Mouse (Mus musculus) layer of hippocampus, postnatal 25 days (tissue): ENCODE results near the gene Sytl3. TPM values are rescaled to one million over a fixed set of nuclear protein-coding genes. Genes with fewer than 3 reads are reported as not detected.
"Not testable (repeated sequence)": the region's sequence is repeated elsewhere in the genome, so short reads cannot be mapped to it uniquely, and the experiment has no call there.

Source experiments
- DNase-seq, 2 experiments: peaks; one replicate each; pipeline ENCODE4 v3.0.0; 2022; ENCODE audit warnings: mixed read lengths in 2 of 2, low spot score in 1 of 2; ENCODE audit errors: extremely low spot score in 1 of 2
- total RNA-seq, 2 experiments: library from RNA; stranded (reverse); gene quantifications; 2 replicates each; pipeline ENCODE4 v1.2.3; 2021

Sytl3 gene
- total RNA-seq, 2 experiments from 2014 or later = 0.22 TPM; not detected in 1

GRCm38 (mm10) chr17:6686299-6686971 is 27.5 kb downstream of the Sytl3 start:
- DNase-seq = not testable (repeated sequence)

DNA sequence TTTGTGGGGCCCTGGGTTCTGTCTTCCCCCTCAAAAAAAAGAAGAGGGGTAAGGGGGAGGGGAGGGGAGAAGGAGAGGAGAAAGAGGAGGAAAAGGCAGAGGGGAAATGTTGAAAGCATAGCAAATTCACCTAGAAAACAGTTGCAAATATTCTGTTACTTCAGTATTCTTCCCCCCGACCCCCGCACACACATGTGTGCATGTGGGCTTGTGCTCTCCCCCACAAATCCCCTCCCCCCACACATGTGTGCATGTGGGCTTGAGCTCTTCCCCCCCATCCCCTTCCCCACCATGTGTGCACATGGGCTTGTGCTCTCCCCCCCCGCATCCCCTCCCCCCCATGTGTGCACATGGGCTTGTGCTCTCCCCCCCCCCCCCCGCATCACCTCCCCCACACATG is 30.5 kb downstream of the Sytl3 start:
- not testable (repeated sequence) for DNase-seq

DNA sequence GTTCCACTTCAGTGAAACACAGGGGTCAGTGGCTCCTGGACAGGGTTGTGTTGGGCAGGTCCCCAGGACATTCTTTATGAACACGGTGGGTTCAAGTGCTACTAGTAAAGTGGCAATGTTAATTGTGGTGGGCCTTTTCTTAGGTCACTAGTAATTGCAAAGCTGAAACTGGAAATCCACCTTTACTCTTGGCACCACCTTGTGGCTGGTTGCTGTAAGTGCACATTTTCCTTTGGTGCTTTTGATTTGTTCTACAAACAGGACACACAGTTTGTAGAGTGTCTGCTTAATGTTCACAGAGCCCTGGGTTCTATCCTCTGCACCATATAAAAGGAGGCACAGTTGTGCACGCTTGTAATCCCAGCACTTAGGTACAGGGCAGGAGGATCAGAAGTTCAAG is 32.7 kb downstream of the Sytl3 start:
- peak; percentile 91 to 99 for DNase-seq

GRCm38 (mm10) chr17:6695712-6696111 is 36.8 kb downstream of the Sytl3 start:
- not testable (repeated sequence) for DNase-seq

DNA sequence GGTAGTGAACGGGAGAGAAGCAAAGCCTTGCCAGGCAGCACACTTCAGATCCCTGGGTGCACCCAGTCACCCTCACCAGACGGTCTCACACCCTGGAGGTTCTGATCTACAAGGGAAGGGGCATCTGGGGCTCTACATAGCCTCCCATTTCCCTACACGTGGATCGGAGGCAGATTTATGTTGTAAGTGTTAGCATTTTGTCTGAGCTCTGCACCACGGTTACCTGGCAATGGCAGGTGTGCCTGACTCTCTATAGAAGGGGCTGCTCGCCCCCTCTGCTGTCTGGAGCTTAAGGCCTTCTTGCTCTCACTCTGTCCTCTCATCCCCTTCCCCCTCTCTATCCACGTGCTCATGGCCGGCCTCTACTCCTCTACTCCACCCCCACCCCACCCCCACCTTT is 37.6 kb downstream of the Sytl3 start:
- not testable (repeated sequence) for DNase-seq

GRCm38 (mm10) chr17:6697224-6697775 is 38.4 kb downstream of the Sytl3 start:
- DNase-seq = not testable (repeated sequence)

GRCm38 (mm10) chr17:6699502-6699901 is 40.6 kb downstream of the Sytl3 start:
- not testable (repeated sequence) for DNase-seq

DNA sequence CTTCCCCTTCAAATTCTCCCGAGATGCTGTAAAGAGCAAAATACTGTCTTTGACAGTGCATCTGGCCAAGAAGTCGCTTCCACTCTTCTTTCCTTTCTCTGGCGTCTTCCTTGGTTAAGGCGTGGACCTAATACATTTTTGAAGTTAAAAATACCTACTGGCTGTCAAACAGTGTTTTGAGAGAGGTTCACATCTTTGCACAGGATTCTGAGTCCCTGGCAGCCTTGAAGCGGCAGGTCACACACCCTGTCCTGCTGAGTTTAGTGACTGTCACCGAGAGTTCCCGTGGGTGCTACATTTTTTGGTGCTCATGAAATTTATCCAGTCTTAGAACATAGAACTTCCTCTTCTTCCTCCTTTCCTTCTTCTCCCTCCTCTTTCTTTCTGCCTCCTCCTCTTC is 41.2 kb downstream of the Sytl3 start:
- not testable (repeated sequence) for DNase-seq

DNA sequence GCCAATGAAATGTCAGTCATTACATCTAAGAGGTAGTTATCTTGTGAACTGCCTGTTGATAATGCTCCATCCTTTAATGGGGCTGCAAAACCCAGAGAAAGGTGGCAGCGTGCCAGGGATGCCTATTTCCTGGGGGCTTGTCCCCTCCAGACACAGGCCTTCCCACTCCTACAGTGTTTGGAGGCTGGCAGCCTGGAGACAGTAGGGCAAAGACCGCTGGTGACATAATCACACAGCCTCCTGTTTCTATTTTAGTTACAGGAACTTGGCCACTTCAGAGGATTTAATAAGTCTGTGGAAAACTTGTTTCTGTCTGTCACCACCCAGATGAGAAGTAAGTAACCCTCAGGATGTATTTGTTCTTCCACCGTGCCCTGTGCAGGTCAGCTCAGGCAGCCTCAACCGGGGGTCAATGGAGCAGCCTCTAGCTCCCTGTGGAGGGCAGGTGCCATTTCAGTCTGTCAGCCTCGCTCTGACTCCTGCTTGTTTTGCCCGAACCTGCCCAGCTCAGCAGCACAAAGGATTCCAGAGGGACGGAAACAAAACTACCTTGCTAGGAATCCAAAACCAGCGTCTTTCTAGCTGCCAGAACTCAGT is 43.8 kb downstream of the Sytl3 start:
- DNase-seq = not testable (repeated sequence)

GRCm38 (mm10) chr17:6703381-6704270 is 44.7 kb downstream of the Sytl3 start:
- not testable (repeated sequence) for DNase-seq

- DNase-seq = not testable (repeated sequence)
Observed at GRCm38 (mm10) chr17:6706448-6706847, 47.6 kb downstream of the Sytl3 start.

DNA sequence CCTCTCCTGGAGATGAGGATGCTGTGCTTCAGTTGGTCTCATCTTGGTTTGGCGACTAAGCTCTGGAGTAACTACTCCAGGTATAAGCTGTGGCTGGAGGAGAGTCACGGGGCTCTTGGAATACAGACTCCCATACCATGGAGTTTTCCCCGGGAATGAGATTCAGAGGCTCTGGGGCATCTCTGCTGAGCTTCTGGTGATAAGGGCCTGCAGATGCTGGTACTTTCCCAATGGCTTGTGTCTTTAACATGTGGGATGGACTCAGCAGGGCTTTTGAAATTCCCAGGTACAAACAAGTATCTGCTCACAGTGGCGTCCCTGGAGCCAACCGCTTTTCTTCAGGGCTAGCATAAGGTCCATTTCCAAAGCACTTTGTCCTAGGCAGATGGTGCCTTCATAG is 48.5 kb downstream of the Sytl3 start:
- DNase-seq = not testable (repeated sequence)

GRCm38 (mm10) chr17:6708194-6708593 is 49.3 kb downstream of the Sytl3 start:
- not testable (repeated sequence) for DNase-seq

GRCm38 (mm10) chr17:6713483-6713882 is 54.6 kb downstream of the Sytl3 start:
- not testable (repeated sequence) for DNase-seq

- DNase-seq = not testable (repeated sequence)
Observed at GRCm38 (mm10) chr17:6713944-6714343, 55.1 kb downstream of the Sytl3 start.

DNA sequence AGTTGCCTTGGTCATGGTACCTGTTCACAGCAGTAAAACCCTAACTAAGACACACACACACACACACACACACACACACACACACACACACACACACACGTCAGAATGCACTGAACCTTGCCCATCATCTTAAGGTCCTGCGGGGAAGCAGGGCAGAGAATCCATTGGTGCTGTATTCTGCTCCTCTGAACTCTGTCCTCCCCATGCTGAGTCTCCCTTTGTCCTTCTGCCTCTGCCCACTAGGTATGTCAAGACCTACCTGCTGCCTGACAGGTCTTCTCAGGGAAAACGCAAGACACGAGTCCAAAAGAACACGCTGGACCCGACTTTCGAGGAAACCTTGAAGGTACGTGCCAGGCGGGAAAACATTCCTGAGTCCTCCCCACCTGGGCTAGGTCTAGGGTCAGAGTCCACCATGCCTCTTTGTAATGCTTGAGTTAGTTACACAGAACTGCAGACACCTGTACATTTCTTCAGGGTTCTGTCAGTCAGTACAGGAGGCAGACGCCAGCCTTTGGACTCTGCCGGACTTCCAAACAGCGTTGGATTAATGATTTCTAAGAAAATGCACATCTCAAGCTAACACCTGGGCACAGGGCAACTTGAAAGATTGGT is 69.2 kb downstream of the Sytl3 start:
- DNase-seq = no peak

GRCm38 (mm10) chr17:6729244-6729742 is 70.4 kb downstream of the Sytl3 start:
- peak in 1 of 2 experiments; percentile 3 for DNase-seq

DNA sequence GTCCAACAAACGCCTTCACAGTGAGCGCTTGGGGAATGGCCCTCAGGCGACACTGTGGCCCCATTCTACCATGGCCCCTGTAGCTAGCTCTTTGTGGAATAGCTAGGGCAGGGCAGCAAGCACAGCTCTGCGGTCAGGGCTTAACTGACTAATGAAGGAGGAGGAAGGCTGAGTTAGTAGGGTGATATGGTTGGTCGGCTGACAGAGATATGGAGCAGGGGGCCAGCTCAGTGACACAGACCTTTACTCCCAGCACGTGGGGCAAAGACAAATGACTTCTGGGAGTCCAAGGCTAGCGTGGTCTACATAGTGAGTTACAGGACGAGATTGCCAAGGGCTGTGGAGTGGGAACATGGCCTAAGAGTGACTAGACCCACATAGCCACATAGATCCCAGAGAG is 72.2 kb downstream of the Sytl3 start:
- DNase-seq = no peak

DNA sequence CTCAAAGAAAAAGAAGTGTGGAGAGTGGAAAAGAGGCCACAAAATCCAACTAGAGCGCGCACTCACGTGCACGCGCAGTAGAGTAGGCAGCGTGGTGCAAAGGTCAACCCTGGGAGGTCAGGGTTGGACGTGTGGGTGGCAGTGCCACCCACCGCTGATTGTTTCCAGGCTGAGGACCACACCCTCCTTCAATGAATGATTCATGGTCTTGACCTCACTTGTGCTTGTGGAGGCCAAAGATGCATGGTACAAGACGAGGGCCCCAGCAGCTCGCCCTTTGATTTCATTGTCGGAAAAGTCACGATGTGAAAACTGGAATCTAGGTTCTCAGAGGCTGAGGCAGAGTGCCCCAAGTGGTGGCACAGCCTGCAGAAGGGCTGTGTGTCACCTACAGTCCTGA is 72.7 kb downstream of the Sytl3 start:
- peak in 1 of 2 experiments; percentile 2 for DNase-seq

- peak in 1 of 2 experiments; percentile 1 for DNase-seq
Observed at GRCm38 (mm10) chr17:6732665-6733064, 73.8 kb downstream of the Sytl3 start.
